Mouse (Mus musculus) ovary, postnatal 14 days (tissue): ENCODE measurements at regions not wholly inside any gene's neighbourhood (a gene's known extent, or its start where the extent isn't known, plus 50 kb on each side); places are given as distances from the start of the nearest gene placed in this dataset.
"Not testable (repeated sequence)": the region's sequence is repeated elsewhere in the genome, so short reads cannot be mapped to it uniquely, and the experiment has no call there.

Experiments
- DNase-seq: peaks from one replicate; pipeline ENCODE4 v3.0.0; 2022; ENCODE audit warnings: low spot score

- no peak for DNase-seq
These were observed 1302.6 kb upstream of the Sel1l start for GRCm38 (mm10) chr12:93151530-93151929.

GRCm38 (mm10) chr12:93142265-93142664 is 1293.3 kb upstream of the Sel1l start:
- DNase-seq = no peak

GRCm38 (mm10) chr12:93136395-93136794 is 1287.4 kb upstream of the Sel1l start:
- DNase-seq = no peak

- no peak for DNase-seq
These were observed 1273.3 kb upstream of the Sel1l start for GRCm38 (mm10) chr12:93122216-93122615.

GRCm38 (mm10) chr12:93088031-93088790 is 1239.3 kb upstream of the Sel1l start:
- DNase-seq = no peak

GRCm38 (mm10) chr12:93063864-93064263 is 1214.9 kb upstream of the Sel1l start:
- DNase-seq = no peak

GRCm38 (mm10) chr12:93019633-93020032 is 1170.7 kb upstream of the Sel1l start:
- DNase-seq = no peak

GRCm38 (mm10) chr12:93011583-93011982 is 1162.6 kb upstream of the Sel1l start:
- DNase-seq = no peak

- no peak for DNase-seq
These were observed 1157.9 kb upstream of the Sel1l start for GRCm38 (mm10) chr12:93006844-93007365.

- no peak for DNase-seq
These were observed 1154.2 kb upstream of the Sel1l start for GRCm38 (mm10) chr12:93003125-93003524.

- DNase-seq = no peak
These were observed 1126.7 kb upstream of the Sel1l start for GRCm38 (mm10) chr12:92975698-92976097.

GRCm38 (mm10) chr12:92944352-92944751 is 1095.4 kb upstream of the Sel1l start:
- DNase-seq = no peak

GRCm38 (mm10) chr12:92927591-92927990 is 1078.6 kb upstream of the Sel1l start:
- no peak for DNase-seq

- DNase-seq = no peak
These were observed 1078.0 kb upstream of the Sel1l start for GRCm38 (mm10) chr12:92926942-92927341.

- no peak for DNase-seq
These were observed 1071.0 kb upstream of the Sel1l start for GRCm38 (mm10) chr12:92919920-92920319.

GRCm38 (mm10) chr12:92916267-92916666 is 1067.3 kb upstream of the Sel1l start:
- no peak for DNase-seq

- DNase-seq = no peak
These were observed 1066.8 kb upstream of the Sel1l start for GRCm38 (mm10) chr12:92915776-92916175.

- no peak for DNase-seq
These were observed 1066.2 kb upstream of the Sel1l start for GRCm38 (mm10) chr12:92915203-92915602.

- no peak for DNase-seq
These were observed 1055.4 kb upstream of the Sel1l start for GRCm38 (mm10) chr12:92904382-92904781.

- DNase-seq = no peak
These were observed 1043.4 kb upstream of the Sel1l start for GRCm38 (mm10) chr12:92892315-92892714.

GRCm38 (mm10) chr12:92891663-92892062 is 1042.7 kb upstream of the Sel1l start:
- DNase-seq = not testable (repeated sequence)

GRCm38 (mm10) chr12:92891126-92891525 is 1042.2 kb upstream of the Sel1l start:
- not testable (repeated sequence) for DNase-seq

- DNase-seq = no peak
These were observed 1038.8 kb upstream of the Sel1l start for GRCm38 (mm10) chr12:92887747-92888146.
